ENCODE assay signal across 18 mouse cellular contexts in the genomic region with DNA sequence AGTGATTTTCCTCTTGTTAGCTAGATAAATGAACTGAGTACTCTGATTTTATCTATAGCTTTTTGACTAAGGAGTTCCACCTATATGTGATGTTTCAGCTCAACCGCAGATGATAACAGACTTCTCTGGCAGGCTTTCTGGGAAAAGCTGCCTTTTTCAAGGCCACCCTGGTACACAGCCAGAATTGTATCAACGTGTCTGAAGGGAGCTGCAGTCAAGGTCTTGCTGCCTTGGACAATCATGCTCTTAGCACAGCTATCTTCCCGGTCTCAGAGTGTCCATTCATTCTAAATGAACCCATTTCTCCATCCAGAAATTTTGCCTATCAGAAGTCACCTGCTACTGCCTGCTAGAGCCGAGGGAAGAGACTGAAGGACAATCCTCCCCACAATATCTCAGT. TPM values are rescaled to one million over a fixed set of nuclear protein-coding genes. Genes with fewer than 3 reads are reported as not detected.
DNase-seq lines count a peak whose midpoint lies in the region; ATAC-seq and TF ChIP-seq lines count a peak whose summit lies in the region.
"Had no signal": no experiment of that assay in that cellular context is flagged by ENCODE, and none has a peak within 500 bp of the region (broad histone marks: within the 10 kb centered on the region; RNA-seq: fewer than 3 reads in every experiment).

No protein-coding gene starts in this region.

- ATAC-seq in cerebellum, adult (ENCODE audit: insufficient number of reproducible peaks, low FRiP score, low TSS enrichment): peak; percentile 29; the same call in 1 of the 2 replicates
- no peak for ATAC-seq in heart, embryonic 14.5 days (ENCODE audit: insufficient number of reproducible peaks, insufficient read depth, low FRiP score, low read depth)
- ATAC-seq in liver, embryonic 12.5 days: no peak
- ATAC-seq in liver, postnatal 0 days: no peak
- ATAC-seq in kidney, embryonic 15.5 days (replicated peaks; ENCODE audit: low FRiP score): no peak
- ATAC-seq: forebrain, embryonic 16.5 days had no signal

- DNase-seq in cerebellum, adult 11 months: no peak
- no peak for DNase-seq in heart, postnatal 25 days (ENCODE audit: low spot score)
- no peak for DNase-seq in liver, postnatal 0 days
- peak; percentile 56 for DNase-seq in adrenal gland, postnatal 25 days
- DNase-seq: embryo, embryonic 11 days; gastrocnemius, postnatal 25 days; kidney, postnatal 25 days; layer of hippocampus, postnatal 36 days; left cerebral cortex, postnatal 4 days; spleen, adult 18-20 months had no signal

- H3K4me1 ChIP-seq in heart, embryonic 14.5 days (ENCODE audit: control insufficient read depth in 2 of 2, insufficient read depth in 2 of 2, low read length in 2 of 2): peaks cover 2 to 20% of the 10 kb centered on the region in 2 experiments; a peak in 2 of 4 replicates
- H3K4me1 ChIP-seq in liver, embryonic 12.5 days: peaks cover 56% of the 10 kb centered on the region
- peaks cover 16% of the 10 kb centered on the region for H3K4me1 ChIP-seq in liver, postnatal 0 days (ENCODE audit: insufficient read depth)
- no peaks in the 10 kb centered on the region for H3K4me1 ChIP-seq in kidney, embryonic 15.5 days

- no peaks in the 10 kb centered on the region for H3K9me3 ChIP-seq in heart, embryonic 14.5 days (ENCODE audit: control insufficient read depth, low read length)
- no peaks in the 10 kb centered on the region for H3K9me3 ChIP-seq in liver, embryonic 12.5 days (replicated peaks)
- no peaks in the 10 kb centered on the region for H3K9me3 ChIP-seq in liver, postnatal 0 days (ENCODE audit: low read length)
- H3K9me3 ChIP-seq in kidney, embryonic 15.5 days (replicated peaks): no peaks in the 10 kb centered on the region
- H3K9me3 ChIP-seq: neural tube, embryonic 12.5 days had no signal

- H3K36me3 ChIP-seq in heart, embryonic 14.5 days (ENCODE audit: control insufficient read depth, insufficient read depth, low read length): no peaks in the 10 kb centered on the region
- no peaks in the 10 kb centered on the region for H3K36me3 ChIP-seq in liver, embryonic 12.5 days
- no peaks in the 10 kb centered on the region for H3K36me3 ChIP-seq in liver, postnatal 0 days (replicated peaks; ENCODE audit: insufficient read depth, low read length)
- no peaks in the 10 kb centered on the region for H3K36me3 ChIP-seq in kidney, embryonic 15.5 days
- H3K36me3 ChIP-seq: neural tube, embryonic 12.5 days had no signal

- no peak for TF ChIP-seq EP300 in liver, postnatal 0 days (IDR thresholded peaks at IDR 0.05; ENCODE audit: low read depth)

- intact Hi-C loops in heart, postnatal 25 days (cut with DNase I): no loop called here

- TF ChIP-seq CTCF in liver, postnatal 0 days (IDR thresholded peaks at IDR 0.05; ENCODE audit: low read depth): no peak

- H3K4me3 ChIP-seq in heart, embryonic 14.5 days (ENCODE audit: control insufficient read depth in 1 of 2, insufficient read depth in 1 of 2, low read depth in 1 of 2, low read length in 2 of 2): no peak overlapping the region
- H3K4me3 ChIP-seq in liver, embryonic 12.5 days: no peak overlapping the region
- H3K4me3 ChIP-seq in liver, postnatal 0 days (ENCODE audit: low read depth, low read length): no peak overlapping the region
- H3K4me3 ChIP-seq in kidney, embryonic 15.5 days (replicated peaks): no peak overlapping the region
- H3K4me3 ChIP-seq: neural tube, embryonic 12.5 days had no signal

- no peak overlapping the region for H3K9ac ChIP-seq in heart, embryonic 14.5 days (ENCODE audit: low read length)
- H3K9ac ChIP-seq in liver, embryonic 12.5 days: no peak overlapping the region
- no peak overlapping the region; the same call in 1 of the 2 replicates for H3K9ac ChIP-seq in liver, postnatal 0 days (replicated peaks)
- H3K9ac ChIP-seq in kidney, embryonic 15.5 days: no peak overlapping the region
- H3K9ac ChIP-seq: liver, embryonic 14.5 days; neural tube, embryonic 12.5 days had no signal

- no peak overlapping the region for H3K4me2 ChIP-seq in heart, embryonic 14.5 days (ENCODE audit: low read length)
- no peak overlapping the region for H3K4me2 ChIP-seq in liver, embryonic 12.5 days
- no peak overlapping the region for H3K4me2 ChIP-seq in liver, postnatal 0 days (ENCODE audit: low read depth, low read length)
- H3K4me2 ChIP-seq in kidney, embryonic 15.5 days: no peak overlapping the region
- H3K4me2 ChIP-seq: neural tube, embryonic 12.5 days had no signal

- peak overlapping the region; percentile 16 to 29; a peak in 3 of 4 replicates for H3K27ac ChIP-seq in heart, embryonic 14.5 days (replicated peaks in 1 of 2; ENCODE audit: control insufficient read depth in 1 of 2, insufficient read depth in 1 of 2, low read depth in 2 of 2, low read length in 2 of 2)
- peak overlapping the region; percentile 40; the same call in 1 of the 2 replicates for H3K27ac ChIP-seq in liver, embryonic 12.5 days
- H3K27ac ChIP-seq in liver, postnatal 0 days (ENCODE audit: low read depth): no peak overlapping the region
- H3K27ac ChIP-seq in kidney, embryonic 15.5 days: no peak overlapping the region
- H3K27ac ChIP-seq: liver, embryonic 14.5 days; neural tube, embryonic 12.5 days had no signal

- WGBS in heart, embryonic 14.5 days: 34% methylated on average over 4 of the region's 4 CpGs
- WGBS in liver, embryonic 12.5 days (ENCODE audit: insufficient replicate concordance): 55% methylated on average over 4 of the region's 4 CpGs
- WGBS in liver, postnatal 0 days (ENCODE audit: insufficient replicate concordance): 58% methylated on average over 4 of the region's 4 CpGs
- WGBS in kidney, embryonic 15.5 days: 74% methylated on average over 4 of the region's 4 CpGs

- no peaks in the 10 kb centered on the region for H3K27me3 ChIP-seq in heart, embryonic 14.5 days (ENCODE audit: control insufficient read depth, insufficient read depth, low read length)
- no peaks in the 10 kb centered on the region for H3K27me3 ChIP-seq in liver, embryonic 12.5 days (replicated peaks)
- H3K27me3 ChIP-seq in liver, postnatal 0 days (ENCODE audit: insufficient read depth, low read length): no peaks in the 10 kb centered on the region
- no peaks in the 10 kb centered on the region for H3K27me3 ChIP-seq in kidney, embryonic 15.5 days
- H3K27me3 ChIP-seq: CH12.LX; neural tube, embryonic 12.5 days had no signal

RNA-seq across cellular contexts. Expression of gene Trdmt1, which starts 16.9 kb away (rescaled TPM):
- polyA plus RNA-seq in heart, embryonic 14.5 days (2014; fragmentation: Nextera tagmentation; extraction: Ambion mirVana): 10.0 and 11.8 TPM in 2 replicates
- 1 to 10 TPM; 6.8 to 8.6 TPM for total RNA-seq in heart, postnatal 25 days (2021)
- polyA plus RNA-seq in liver, embryonic 12.5 days (2016; fragmentation: Nextera tagmentation; extraction: Ambion mirVana): 6.3 and 6.6 TPM in 2 replicates
- 4.1 and 4.4 TPM in 2 replicates for polyA plus RNA-seq in liver, postnatal 0 days (2015; fragmentation: Nextera tagmentation; extraction: Ambion mirVana)
- total RNA-seq in adrenal gland, postnatal 25 days (2021): 4.9 and 7.7 TPM in 2 replicates
- 13.4 and 13.9 TPM in 2 replicates for polyA plus RNA-seq in kidney, embryonic 15.5 days (2015; fragmentation: Nextera tagmentation; extraction: Ambion mirVana)

RNA-seq across cellular contexts. Expression of gene Cubn, which starts 35.9 kb away (rescaled TPM):
- polyA plus RNA-seq in heart, embryonic 14.5 days (2014; fragmentation: Nextera tagmentation; extraction: Ambion mirVana): 0.50 TPM in 2 replicates
- total RNA-seq in heart, postnatal 25 days (2021): 1 to 10 TPM in 1 of 2 experiments, under 1 TPM in 1; 0.94 to 1.2 TPM
- polyA plus RNA-seq in liver, embryonic 12.5 days (2016; fragmentation: Nextera tagmentation; extraction: Ambion mirVana): 0.07 and 0.20 TPM in 2 replicates
- polyA plus RNA-seq in liver, postnatal 0 days (2015; fragmentation: Nextera tagmentation; extraction: Ambion mirVana): not detected in 2 replicates
- 0.19 and 0.21 TPM in 2 replicates for total RNA-seq in adrenal gland, postnatal 25 days (2021)
- 4.3 and 5.1 TPM in 2 replicates for polyA plus RNA-seq in kidney, embryonic 15.5 days (2015; fragmentation: Nextera tagmentation; extraction: Ambion mirVana)

RNA-seq across cellular contexts. Expression of gene Vim, which starts 46.2 kb away (rescaled TPM):
- 998 and 1,081 TPM in 2 replicates for polyA plus RNA-seq in heart, embryonic 14.5 days (2014; fragmentation: Nextera tagmentation; extraction: Ambion mirVana)
- 100 to 1,000 TPM; 334 to 431 TPM for total RNA-seq in heart, postnatal 25 days (2021)
- polyA plus RNA-seq in liver, embryonic 12.5 days (2016; fragmentation: Nextera tagmentation; extraction: Ambion mirVana): 114 and 120 TPM in 2 replicates
- polyA plus RNA-seq in liver, postnatal 0 days (2015; fragmentation: Nextera tagmentation; extraction: Ambion mirVana): 97.4 and 105 TPM in 2 replicates
- 122 and 146 TPM in 2 replicates for total RNA-seq in adrenal gland, postnatal 25 days (2021)
- 484 and 516 TPM in 2 replicates for polyA plus RNA-seq in kidney, embryonic 15.5 days (2015; fragmentation: Nextera tagmentation; extraction: Ambion mirVana)

Comparison
In these comparisons a context has a peak if more than half of its experiments do, and no peak if none do; other contexts are left out.
1. H3K27ac ChIP-seq: peak in heart, embryonic 14.5 days (2 of 2) and liver, embryonic 12.5 days (single experiment); none in liver, postnatal 0 days (single experiment) and kidney, embryonic 15.5 days (single experiment).